Mouse (Mus musculus) lung, postnatal 0 days (tissue): ENCODE results near the gene Dlk2.

Experiments used
- CTCF ChIP-seq: IDR thresholded peaks from 2 replicates; pipeline ENCODE4 v1.5.1; 2016; ENCODE audit warnings: antibody characterized with exemption, mild to moderate bottlenecking
- EP300 ChIP-seq: IDR thresholded peaks from 2 replicates; pipeline ENCODE4 v1.6.1; 2016; ENCODE audit warnings: antibody characterized with exemption, mild to moderate bottlenecking, control low read depth

DNA sequence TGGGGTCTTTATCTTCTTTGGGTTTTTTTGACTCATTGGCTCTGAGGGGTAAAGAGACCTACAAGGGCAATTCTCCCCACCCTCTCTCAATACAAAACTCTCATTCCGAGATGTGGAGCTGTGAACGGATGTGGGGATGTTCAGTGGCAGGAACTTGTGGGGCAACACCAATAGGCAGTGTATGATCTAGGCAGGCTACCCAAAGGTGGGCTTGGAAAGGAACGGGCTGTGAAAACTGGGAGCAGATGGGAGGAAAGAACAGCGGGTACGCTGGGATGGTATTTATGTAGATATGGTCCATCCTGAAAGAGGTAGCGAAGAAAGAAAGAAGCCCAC is 225 bp upstream of the Dlk2 start:
- no peak for TF ChIP-seq EP300
- TF ChIP-seq CTCF: no peak
